Mouse (Mus musculus): ENCODE measurements around the gene Lpin1. TPM values are rescaled to one million over a fixed set of nuclear protein-coding genes. Genes with fewer than 3 reads are reported as not detected.

The Lpin1 gene
- polyA plus RNA-seq, 1 experiment from 2014 or later: 8.1 TPM

- ATAC-seq (ENCODE audit: low read depth): peak; percentile 72
- H3K27ac ChIP-seq (ENCODE audit: low read length): no peak overlapping the region
Observed at GRCm38 (mm10) chr12:16568496-16568895, 42.3 kb downstream of the Lpin1 start.

GRCm38 (mm10) chr12:16568090-16568489 is 42.7 kb downstream of the Lpin1 start:
- Histone ChIP-seq H3K4me3 (ENCODE audit: low read length) (no peak overlapping the region), H3K9ac (ENCODE audit: low read length) (no peak overlapping the region), H3K9me3 (ENCODE audit: control insufficient read depth, low read length) (no peaks in the 10 kb centered on the region; the same call in 1 of the 2 replicates), H3K27ac (ENCODE audit: low read length) (no peak overlapping the region), H3K4me2 (ENCODE audit: low read depth, low read length) (no peak overlapping the region), H3K27me3 (ENCODE audit: control insufficient read depth, insufficient read depth, low read depth, low read length) (no peaks in the 10 kb centered on the region), H3K36me3 (ENCODE audit: control insufficient read depth, insufficient read depth, low read length) (peaks cover 5% of the 10 kb centered on the region; the same call in 1 of the 2 replicates), H3K4me1 (replicated peaks; ENCODE audit: control insufficient read depth, insufficient read depth, low read length) (no peaks in the 10 kb centered on the region)
- WGBS: 89% methylated on average over 6 of the region's 6 CpGs
- no peak for ATAC-seq (ENCODE audit: low read depth)

More at GRCm38 (mm10) chr12:16568496-16568895, 42.3 kb downstream of the Lpin1 start:
- WGBS: 27% methylated on average over 4 of the region's 4 CpGs
- no peaks in the 10 kb centered on the region for H3K4me1 ChIP-seq (replicated peaks; ENCODE audit: control insufficient read depth, insufficient read depth, low read length)
- H3K9ac ChIP-seq (ENCODE audit: low read length): no peak overlapping the region
- no peaks in the 10 kb centered on the region for H3K27me3 ChIP-seq (ENCODE audit: control insufficient read depth, insufficient read depth, low read depth, low read length)
- no peak overlapping the region for H3K4me2 ChIP-seq (ENCODE audit: low read depth, low read length)
- H3K4me3 ChIP-seq (ENCODE audit: low read length): no peak overlapping the region
- no peaks in the 10 kb centered on the region; the same call in 1 of the 2 replicates for H3K9me3 ChIP-seq (ENCODE audit: control insufficient read depth, low read length)
- H3K36me3 ChIP-seq (ENCODE audit: control insufficient read depth, insufficient read depth, low read length): peaks cover 5% of the 10 kb centered on the region; the same call in 1 of the 2 replicates

- H3K36me3 ChIP-seq (ENCODE audit: control insufficient read depth, insufficient read depth, low read length): peaks cover 7% of the 10 kb centered on the region
Observed at GRCm38 (mm10) chr12:16563427-16563826, 47.3 kb downstream of the Lpin1 start.

GRCm38 (mm10) chr12:16562647-16563046 is 48.1 kb downstream of the Lpin1 start:
- no peaks in the 10 kb centered on the region for H3K4me1 ChIP-seq (replicated peaks; ENCODE audit: control insufficient read depth, insufficient read depth, low read length)
- no peaks in the 10 kb centered on the region for H3K27me3 ChIP-seq (ENCODE audit: control insufficient read depth, insufficient read depth, low read depth, low read length)
- no peak overlapping the region for H3K9ac ChIP-seq (ENCODE audit: low read length)
- peaks cover 7% of the 10 kb centered on the region for H3K36me3 ChIP-seq (ENCODE audit: control insufficient read depth, insufficient read depth, low read length)
- WGBS: 84% methylated on average over 10 of the region's 10 CpGs
- no peaks in the 10 kb centered on the region for H3K9me3 ChIP-seq (ENCODE audit: control insufficient read depth, low read length)
- no peak overlapping the region for H3K27ac ChIP-seq (ENCODE audit: low read length)
- no peak for ATAC-seq (ENCODE audit: low read depth)
- no peak overlapping the region for H3K4me2 ChIP-seq (ENCODE audit: low read depth, low read length)
- H3K4me3 ChIP-seq (ENCODE audit: low read length): no peak overlapping the region

More at GRCm38 (mm10) chr12:16563427-16563826, 47.3 kb downstream of the Lpin1 start:
- Histone ChIP-seq H3K9me3 (ENCODE audit: control insufficient read depth, low read length) (no peaks in the 10 kb centered on the region), H3K4me3 (ENCODE audit: low read length) (no peak overlapping the region), H3K27ac (ENCODE audit: low read length) (no peak overlapping the region), H3K4me2 (ENCODE audit: low read depth, low read length) (no peak overlapping the region), H3K27me3 (ENCODE audit: control insufficient read depth, insufficient read depth, low read depth, low read length) (no peaks in the 10 kb centered on the region), H3K9ac (ENCODE audit: low read length) (no peak overlapping the region), H3K4me1 (replicated peaks; ENCODE audit: control insufficient read depth, insufficient read depth, low read length) (no peaks in the 10 kb centered on the region)
- ATAC-seq (ENCODE audit: low read depth): no peak
- WGBS: 70% methylated on average over 9 of the region's 9 CpGs

- 75% methylated on average over 8 of the region's 8 CpGs for WGBS
- H3K36me3 ChIP-seq (ENCODE audit: control insufficient read depth, insufficient read depth, low read length): peaks cover 7% of the 10 kb centered on the region
- H3K9me3 ChIP-seq (ENCODE audit: control insufficient read depth, low read length): no peaks in the 10 kb centered on the region
- ATAC-seq (ENCODE audit: low read depth): no peak
- no peak overlapping the region for H3K4me3 ChIP-seq (ENCODE audit: low read length)
- H3K9ac ChIP-seq (ENCODE audit: low read length): no peak overlapping the region
- H3K4me1 ChIP-seq (replicated peaks; ENCODE audit: control insufficient read depth, insufficient read depth, low read length): no peaks in the 10 kb centered on the region
- no peaks in the 10 kb centered on the region for H3K27me3 ChIP-seq (ENCODE audit: control insufficient read depth, insufficient read depth, low read depth, low read length)
- no peak overlapping the region for H3K4me2 ChIP-seq (ENCODE audit: low read depth, low read length)
- no peak overlapping the region for H3K27ac ChIP-seq (ENCODE audit: low read length)
Observed at GRCm38 (mm10) chr12:16562181-16562580, 48.6 kb downstream of the Lpin1 start.

- no peak for ATAC-seq (ENCODE audit: low read depth)
- H3K36me3 ChIP-seq (ENCODE audit: control insufficient read depth, insufficient read depth, low read length): peaks cover 3% of the 10 kb centered on the region; the same call in 1 of the 2 replicates
- no peak overlapping the region for H3K4me3 ChIP-seq (ENCODE audit: low read length)
- no peaks in the 10 kb centered on the region for H3K27me3 ChIP-seq (ENCODE audit: control insufficient read depth, insufficient read depth, low read depth, low read length)
- no peak overlapping the region for H3K27ac ChIP-seq (ENCODE audit: low read length)
- H3K4me2 ChIP-seq (ENCODE audit: low read depth, low read length): no peak overlapping the region
- no peak overlapping the region for H3K9ac ChIP-seq (ENCODE audit: low read length)
- H3K4me1 ChIP-seq (replicated peaks; ENCODE audit: control insufficient read depth, insufficient read depth, low read length): no peaks in the 10 kb centered on the region
- H3K9me3 ChIP-seq (ENCODE audit: control insufficient read depth, low read length): no peaks in the 10 kb centered on the region
- WGBS: 56% methylated on average over 4 of the region's 4 CpGs
Observed at GRCm38 (mm10) chr12:16557271-16557670, 53.5 kb downstream of the Lpin1 start.

GRCm38 (mm10) chr12:16554171-16554570 is 56.6 kb downstream of the Lpin1 start:
- Histone ChIP-seq H3K27me3 (ENCODE audit: control insufficient read depth, insufficient read depth, low read depth, low read length) (no peaks in the 10 kb centered on the region), H3K4me3 (ENCODE audit: low read length) (no peak overlapping the region), H3K9ac (ENCODE audit: low read length) (no peak overlapping the region), H3K36me3 (ENCODE audit: control insufficient read depth, insufficient read depth, low read length) (no peaks in the 10 kb centered on the region), H3K4me2 (ENCODE audit: low read depth, low read length) (no peak overlapping the region), H3K27ac (ENCODE audit: low read length) (no peak overlapping the region), H3K4me1 (replicated peaks; ENCODE audit: control insufficient read depth, insufficient read depth, low read length) (no peaks in the 10 kb centered on the region), H3K9me3 (ENCODE audit: control insufficient read depth, low read length) (no peaks in the 10 kb centered on the region)
- WGBS: 58% methylated on average over 8 of the region's 8 CpGs
- no peak for ATAC-seq (ENCODE audit: low read depth)

- WGBS: 86% methylated on average over 13 of the region's 13 CpGs
- H3K27ac ChIP-seq (ENCODE audit: low read length): no peak overlapping the region
- no peak for ATAC-seq (ENCODE audit: low read depth)
- H3K4me1 ChIP-seq (replicated peaks; ENCODE audit: control insufficient read depth, insufficient read depth, low read length): no peaks in the 10 kb centered on the region
- H3K4me3 ChIP-seq (ENCODE audit: low read length): no peak overlapping the region
- no peaks in the 10 kb centered on the region for H3K9me3 ChIP-seq (ENCODE audit: control insufficient read depth, low read length)
- no peak overlapping the region for H3K4me2 ChIP-seq (ENCODE audit: low read depth, low read length)
- no peak overlapping the region for H3K9ac ChIP-seq (ENCODE audit: low read length)
- no peaks in the 10 kb centered on the region for H3K36me3 ChIP-seq (ENCODE audit: control insufficient read depth, insufficient read depth, low read length)
- H3K27me3 ChIP-seq (ENCODE audit: control insufficient read depth, insufficient read depth, low read depth, low read length): no peaks in the 10 kb centered on the region
Observed at GRCm38 (mm10) chr12:16552108-16552771, 58.5 kb downstream of the Lpin1 start.

- H3K4me3 ChIP-seq (ENCODE audit: low read length): no peak overlapping the region
- H3K27ac ChIP-seq (ENCODE audit: low read length): no peak overlapping the region
- WGBS: 65% methylated on average over 12 of the region's 12 CpGs
- H3K9me3 ChIP-seq (ENCODE audit: control insufficient read depth, low read length): no peaks in the 10 kb centered on the region
- H3K27me3 ChIP-seq (ENCODE audit: control insufficient read depth, insufficient read depth, low read depth, low read length): no peaks in the 10 kb centered on the region
- H3K36me3 ChIP-seq (ENCODE audit: control insufficient read depth, insufficient read depth, low read length): no peaks in the 10 kb centered on the region
- H3K4me1 ChIP-seq (replicated peaks; ENCODE audit: control insufficient read depth, insufficient read depth, low read length): no peaks in the 10 kb centered on the region
- H3K4me2 ChIP-seq (ENCODE audit: low read depth, low read length): no peak overlapping the region
- ATAC-seq (ENCODE audit: low read depth): no peak
- H3K9ac ChIP-seq (ENCODE audit: low read length): no peak overlapping the region
Observed at GRCm38 (mm10) chr12:16550983-16551454, 59.7 kb downstream of the Lpin1 start.

All from lung, embryonic 16.5 days (tissue).